Mouse (Mus musculus) CD4-positive naive resting alpha-beta T cell, adult 76 days (primary cell): ENCODE data around the gene Gabrr1. TPM values are rescaled to one million over a fixed set of nuclear protein-coding genes. Genes with fewer than 3 reads are reported as not detected.

Experiments
- total RNA-seq: library from RNA; stranded (reverse); gene quantifications from one replicate; pipeline ENCODE4 v1.2.4, GENCODE M21; 2023

Gene Gabrr1
- not detected for total RNA-seq

DNA sequence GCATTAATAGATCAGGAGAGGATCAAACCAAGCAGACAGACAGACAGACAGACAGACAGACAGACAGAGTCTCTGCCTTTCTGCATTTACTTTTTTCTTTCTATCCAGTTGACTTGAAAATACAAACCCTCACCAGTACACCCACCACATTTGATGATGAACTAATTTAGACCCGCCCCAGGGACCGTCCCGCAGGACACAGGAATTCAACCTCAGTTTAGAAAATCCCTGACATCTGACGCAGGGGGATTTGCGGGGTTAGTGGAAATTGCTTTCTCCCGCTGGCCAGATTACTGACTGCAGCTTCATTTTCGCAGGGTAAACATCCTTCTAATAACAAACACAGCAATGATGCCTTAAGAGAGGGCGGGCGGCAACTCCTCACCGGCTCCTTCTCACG lies at the start of gene Gabrr1:
TSS of gene Gabrr1 (plus strand) at position 301 of the 400 bp plus-strand sequence.

DNA sequence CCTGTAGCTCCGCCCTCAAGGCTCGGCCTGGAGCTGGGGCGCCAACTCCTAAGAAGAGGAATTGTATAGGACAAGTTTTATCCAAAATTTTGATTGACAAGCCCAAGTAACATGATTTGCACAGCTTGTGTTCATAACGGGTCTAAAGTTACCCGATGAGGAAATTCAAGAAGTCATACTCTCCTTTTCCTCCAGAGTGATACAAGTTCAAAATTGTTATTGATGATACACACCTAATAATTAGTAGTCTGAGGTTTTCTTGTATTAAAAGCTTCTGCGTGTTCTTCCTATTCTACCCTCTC lies 57.4 kb downstream of the Gabrr1 start, which contains the start of gene Pm20d2:
TSS of gene Pm20d2 (minus strand) at position 3 of the 302 bp plus-strand sequence.

DNA sequence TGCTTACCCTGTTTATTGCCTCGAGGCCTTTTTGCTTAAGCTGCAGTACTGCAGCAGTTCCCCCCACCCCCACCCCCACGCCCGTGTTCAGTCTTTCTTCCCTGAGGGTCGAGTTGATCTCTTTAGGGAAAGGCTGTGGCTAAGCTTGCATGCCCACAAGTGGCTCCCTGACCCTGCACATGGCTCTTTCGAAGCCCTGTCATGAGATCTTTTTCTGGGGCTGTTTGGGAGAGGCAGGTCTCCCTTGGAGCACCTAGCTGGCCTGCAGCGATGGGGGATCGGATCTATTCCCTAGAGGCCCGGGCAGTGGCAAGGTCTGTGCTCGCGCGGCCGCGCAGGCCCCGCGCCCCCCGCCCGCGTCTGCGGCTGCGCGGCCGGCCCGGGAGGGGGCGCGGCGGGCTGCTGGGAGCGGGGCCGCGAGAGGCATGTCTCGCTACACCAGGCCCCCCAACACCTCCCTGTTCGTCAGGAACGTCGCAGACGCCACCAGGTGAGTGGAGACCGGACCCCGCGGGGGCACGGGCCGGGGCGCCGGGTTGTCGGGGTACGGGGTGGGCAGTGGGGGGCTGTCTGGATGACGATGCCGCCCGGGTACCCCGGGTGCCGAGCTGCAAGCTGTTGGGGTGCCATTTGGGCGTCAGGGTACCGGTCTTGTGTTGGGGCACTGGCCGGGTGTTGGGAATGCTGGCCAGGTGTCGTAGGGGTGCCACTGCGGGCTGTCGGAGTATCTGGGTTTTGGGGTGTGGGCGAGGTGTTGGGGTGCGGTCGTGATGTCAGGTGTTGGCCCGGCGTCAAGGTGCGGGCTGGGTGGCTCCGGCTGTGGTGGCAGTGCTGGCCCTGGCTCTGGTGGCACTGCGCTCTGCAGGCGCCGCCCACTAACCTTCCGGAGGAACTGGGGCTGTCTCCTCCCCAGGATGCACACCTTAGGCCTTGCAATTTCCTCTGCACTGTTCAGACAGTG lies 76.8 kb downstream of the Gabrr1 start, which contains the start of gene Srsf12:
TSS of gene Srsf12 (plus strand) at position 111 of the 961 bp plus-strand sequence.

Other genes starting within 250 kb of the Gabrr1 start
- 2.3 TPM for gene Ankrd6, start 181.7 kb upstream of the Gabrr1 start, total RNA-seq
- gene Rragd, start 149.5 kb upstream of the Gabrr1 start, total RNA-seq, result 4.2 TPM
- 124 TPM for gene Ube2j1, start 101.1 kb upstream of the Gabrr1 start, total RNA-seq
- gene Gabrr2, start 69.5 kb upstream of the Gabrr1 start, total RNA-seq, result 7.3 TPM
- not detected for gene Pm20d2, start 57.2 kb downstream of the Gabrr1 start, total RNA-seq
- gene Srsf12, start 76.5 kb downstream of the Gabrr1 start, total RNA-seq, result 1.3 TPM
- 1,139 TPM for gene Pnrc1, start 157.6 kb downstream of the Gabrr1 start, total RNA-seq
- gene Rngtt, start 177.8 kb downstream of the Gabrr1 start, total RNA-seq, result 87.1 TPM